Mouse (Mus musculus) lung, embryonic 16.5 days (tissue): ENCODE results near the gene Scd2. TPM values are rescaled to one million over a fixed set of nuclear protein-coding genes. Genes with fewer than 3 reads are reported as not detected.
A peak's percentile ranks its signal among the peaks of the same experiment; 100 is the strongest.

Source experiments
- ATAC-seq: fragments of 200-750 bp; cut with Nextera tagmentation; 2 replicates; pipeline ENCODE4 v1.8.0; 2017; ENCODE audit warnings: low read depth, mild to moderate bottlenecking, moderate library complexity
- H3K27ac ChIP-seq: fragments of 300-500 bp; sonication (generic); 2 replicates; pipeline ENCODE4 v1.5.1; 2014; ENCODE audit warnings: mild to moderate bottlenecking, control low read depth, low read length
- H3K27me3 ChIP-seq: fragments of 300-500 bp; sonication (generic); 2 replicates; pipeline ENCODE4 v1.6.1; 2014; ENCODE audit warnings: low read depth, low read length, mixed read lengths; ENCODE audit not compliant: control insufficient read depth, insufficient read depth
- H3K36me3 ChIP-seq: fragments of 300-500 bp; sonication (generic); 2 replicates; pipeline ENCODE4 v1.6.1; 2014; ENCODE audit warnings: low read length; ENCODE audit not compliant: control insufficient read depth, insufficient read depth
- H3K4me1 ChIP-seq: fragments of 300-500 bp; sonication (generic); replicated peaks from 2 replicates; pipeline ENCODE4 v1.6.1; 2014; ENCODE audit warnings: low read length, mixed read lengths; ENCODE audit not compliant: control insufficient read depth, insufficient read depth
- H3K4me2 ChIP-seq: fragments of 300-500 bp; sonication (generic); 2 replicates; pipeline ENCODE4 v1.6.1; 2014; ENCODE audit warnings: low read depth, low read length, control low read depth
- H3K4me3 ChIP-seq: fragments of 300-500 bp; sonication (generic); 2 replicates; pipeline ENCODE4 v1.5.1; 2014; ENCODE audit warnings: mild to moderate bottlenecking, low read length, control low read depth
- H3K9ac ChIP-seq: fragments of 300-500 bp; sonication (generic); 2 replicates; pipeline ENCODE4 v1.6.1; 2014; ENCODE audit warnings: low read length, control low read depth
- H3K9me3 ChIP-seq: fragments of 300-500 bp; sonication (generic); 2 replicates; pipeline ENCODE4 v1.6.1; 2016; ENCODE audit warnings: low read length; ENCODE audit not compliant: control insufficient read depth
- WGBS: fragments of 180-500 bp; shearing (Covaris S2); extraction: QIAGEN DNeasy Blood & Tissue Kit; methylation state at CpG from one replicate; pipeline ENCODE4 v1.1.7; 2014; 5-methylcytosine and 5-hydroxymethylcytosine counted together
- polyA plus RNA-seq: library from polyadenylated mRNA; unstranded; fragments of >200 nt; fragmentation: Nextera tagmentation; extraction: Ambion mirVana; gene quantifications from 2 replicates; pipeline ENCODE4 v1.2.1, GENCODE M21; 2015

Gene Scd2
- polyA plus RNA-seq, 1 experiment from 2014 or later, result 232 TPM

GRCm38 (mm10) chr19:44282534-44283156 is 10.8 kb upstream of the Scd2 start:
- 0 out of 2 replicates have a peak, but pooled peaks have one; percentile 2 for ATAC-seq
- Histone ChIP-seq H3K4me3 (no peak overlapping the region), H3K27me3 (no peaks in the 10 kb centered on the region), H3K9ac (no peak overlapping the region; the same call in 1 of the 2 replicates), H3K4me2 (peak overlapping the region; percentile 31; the same call in 1 of the 2 replicates), H3K4me1 (peaks cover 55% of the 10 kb centered on the region), H3K36me3 (no peaks in the 10 kb centered on the region), H3K27ac (peak overlapping the region; percentile 99), H3K9me3 (no peaks in the 10 kb centered on the region)
- 25% methylated on average over 9 of the region's 9 CpGs for WGBS

GRCm38 (mm10) chr19:44283157-44284024 is 10.1 kb upstream of the Scd2 start:
- H3K27me3 ChIP-seq, result no peaks in the 10 kb centered on the region
- H3K9me3 ChIP-seq, result no peaks in the 10 kb centered on the region
- no peaks in the 10 kb centered on the region for H3K36me3 ChIP-seq
- WGBS, result 21% methylated on average over 15 of the region's 15 CpGs
- peak overlapping the region; percentile 59 for H3K9ac ChIP-seq
- H3K4me3 ChIP-seq, result peak overlapping the region; percentile 51
- H3K4me2 ChIP-seq, result peak overlapping the region; percentile 80
- ATAC-seq, result no peak
- H3K27ac ChIP-seq, result peak overlapping the region; percentile 99
- peaks cover 61% of the 10 kb centered on the region for H3K4me1 ChIP-seq

GRCm38 (mm10) chr19:44284025-44284695 is 9.3 kb upstream of the Scd2 start:
- Histone ChIP-seq H3K4me3 (peak overlapping the region; percentile 51), H3K27me3 (no peaks in the 10 kb centered on the region), H3K9ac (peak overlapping the region; percentile 72), H3K36me3 (no peaks in the 10 kb centered on the region), H3K4me1 (peaks cover 69% of the 10 kb centered on the region), H3K27ac (peak overlapping the region; percentile 99), H3K4me2 (peak overlapping the region; percentile 80), H3K9me3 (no peaks in the 10 kb centered on the region)
- peak; percentile 97 for ATAC-seq
- 0% methylated on average over 37 of the region's 38 CpGs for WGBS

- ATAC-seq, result peak; percentile 53
- peak overlapping the region; percentile 99 for H3K27ac ChIP-seq
- no peaks in the 10 kb centered on the region for H3K9me3 ChIP-seq
- H3K9ac ChIP-seq, result peak overlapping the region; percentile 72
- no peaks in the 10 kb centered on the region for H3K27me3 ChIP-seq
- no peaks in the 10 kb centered on the region for H3K36me3 ChIP-seq
- H3K4me1 ChIP-seq, result peaks cover 73% of the 10 kb centered on the region
- H3K4me3 ChIP-seq, result peak overlapping the region; percentile 51
- WGBS, result 2% methylated on average over 11 of the region's 11 CpGs
- peak overlapping the region; percentile 80 for H3K4me2 ChIP-seq
Observed at GRCm38 (mm10) chr19:44284723-44285122, 8.8 kb upstream of the Scd2 start.

- Histone ChIP-seq H3K27ac (peak overlapping the region; percentile 99), H3K4me1 (peaks cover 69% of the 10 kb centered on the region), H3K36me3 (no peaks in the 10 kb centered on the region), H3K27me3 (no peaks in the 10 kb centered on the region), H3K4me2 (no peak overlapping the region), H3K9me3 (no peaks in the 10 kb centered on the region), H3K9ac (no peak overlapping the region), H3K4me3 (no peak overlapping the region)
- WGBS, result 86% methylated on average over 8 of the region's 8 CpGs
- no peak for ATAC-seq
Observed at GRCm38 (mm10) chr19:44285554-44285953, 7.9 kb upstream of the Scd2 start.

- ATAC-seq, result peak; percentile 10; the same call in 1 of the 2 replicates
Observed at GRCm38 (mm10) chr19:44286109-44286508, 7.4 kb upstream of the Scd2 start.

GRCm38 (mm10) chr19:44287415-44288110 is 5.9 kb upstream of the Scd2 start:
- no peaks in the 10 kb centered on the region for H3K9me3 ChIP-seq
- H3K27ac ChIP-seq, result peak overlapping the region; percentile 99
- 0 out of 2 replicates have a peak overlapping the region, but pooled peaks have one; percentile 5 for H3K4me2 ChIP-seq
- H3K36me3 ChIP-seq, result no peaks in the 10 kb centered on the region
- no peak overlapping the region for H3K4me3 ChIP-seq
- peak overlapping the region; percentile 43; the same call in 1 of the 2 replicates for H3K9ac ChIP-seq
- no peak for ATAC-seq
- no peaks in the 10 kb centered on the region for H3K27me3 ChIP-seq
- peaks cover 57% of the 10 kb centered on the region for H3K4me1 ChIP-seq
- 25% methylated on average over 10 of the region's 11 CpGs for WGBS

More at GRCm38 (mm10) chr19:44286109-44286508, 7.4 kb upstream of the Scd2 start:
- H3K36me3 ChIP-seq, result no peaks in the 10 kb centered on the region
- H3K9ac ChIP-seq, result no peak overlapping the region
- no peaks in the 10 kb centered on the region for H3K27me3 ChIP-seq
- 0 out of 2 replicates have a peak overlapping the region, but pooled peaks have one; percentile 1 for H3K4me2 ChIP-seq
- 24% methylated on average over 2 of the region's 2 CpGs for WGBS
- peaks cover 64% of the 10 kb centered on the region for H3K4me1 ChIP-seq
- no peak overlapping the region for H3K4me3 ChIP-seq
- peak overlapping the region; percentile 99 for H3K27ac ChIP-seq
- no peaks in the 10 kb centered on the region for H3K9me3 ChIP-seq

GRCm38 (mm10) chr19:44292083-44292482 is 1.4 kb upstream of the Scd2 start:
- H3K27me3 ChIP-seq, result no peaks in the 10 kb centered on the region
- peak overlapping the region; percentile 98; the same call in 1 of the 2 replicates for H3K27ac ChIP-seq
- H3K4me3 ChIP-seq, result no peak overlapping the region
- no peak overlapping the region for H3K4me2 ChIP-seq
- no peak overlapping the region for H3K9ac ChIP-seq
- H3K4me1 ChIP-seq, result peaks cover 51% of the 10 kb centered on the region
- no peaks in the 10 kb centered on the region for H3K9me3 ChIP-seq
- 75% methylated on average over 2 of the region's 2 CpGs for WGBS
- peaks cover 9% of the 10 kb centered on the region for H3K36me3 ChIP-seq
- ATAC-seq, result no peak
